Mouse (Mus musculus): ENCODE measurements around the gene Cers6.

The Cers6 gene

GRCm38 (mm10) chr2:68916299-68916698, 55.1 kb downstream of the Cers6 start:
- DNase-seq (ENCODE audit: low read depth, low spot score), result no peak

GRCm38 (mm10) chr2:68917010-68917409, 55.8 kb downstream of the Cers6 start:
- peak; percentile 59 for DNase-seq (ENCODE audit: low read depth, low spot score)

- DNase-seq (ENCODE audit: low read depth, low spot score), result no peak
Measured at GRCm38 (mm10) chr2:68917524-68917923, 56.3 kb downstream of the Cers6 start.

- DNase-seq (ENCODE audit: low read depth, low spot score), result no peak
Measured at GRCm38 (mm10) chr2:68924344-68924743, 63.1 kb downstream of the Cers6 start.

GRCm38 (mm10) chr2:68925542-68925941, 64.3 kb downstream of the Cers6 start:
- peak; percentile 60 for DNase-seq (ENCODE audit: low read depth, low spot score)

GRCm38 (mm10) chr2:68926913-68927790, 65.9 kb downstream of the Cers6 start:
- DNase-seq (ENCODE audit: low read depth, low spot score), result no peak

GRCm38 (mm10) chr2:68932240-68932639, 71.0 kb downstream of the Cers6 start:
- no peak for DNase-seq (ENCODE audit: low read depth, low spot score)

GRCm38 (mm10) chr2:68932656-68933055, 71.4 kb downstream of the Cers6 start:
- DNase-seq (ENCODE audit: low read depth, low spot score), result no peak

- no peak for DNase-seq (ENCODE audit: low read depth, low spot score)
Measured at GRCm38 (mm10) chr2:68934651-68935050, 73.4 kb downstream of the Cers6 start.

- peak; percentile 69 for DNase-seq (ENCODE audit: low read depth, low spot score)
Measured at GRCm38 (mm10) chr2:68935721-68936294, 74.6 kb downstream of the Cers6 start.

GRCm38 (mm10) chr2:68936773-68937172, 75.5 kb downstream of the Cers6 start:
- no peak for DNase-seq (ENCODE audit: low read depth, low spot score)

- no peak for DNase-seq (ENCODE audit: low read depth, low spot score)
Measured at GRCm38 (mm10) chr2:68937833-68938232, 76.6 kb downstream of the Cers6 start.

- peak; percentile 73 for DNase-seq (ENCODE audit: low read depth, low spot score)
Measured at GRCm38 (mm10) chr2:68944898-68945297, 83.7 kb downstream of the Cers6 start.

- DNase-seq (ENCODE audit: low read depth, low spot score), result no peak
Measured at GRCm38 (mm10) chr2:68945976-68946375, 84.7 kb downstream of the Cers6 start.

GRCm38 (mm10) chr2:68946819-68947218, 85.6 kb downstream of the Cers6 start:
- no peak for DNase-seq (ENCODE audit: low read depth, low spot score)

- DNase-seq (ENCODE audit: low read depth, low spot score), result no peak
Measured at GRCm38 (mm10) chr2:68949137-68949536, 87.9 kb downstream of the Cers6 start.

- no peak for DNase-seq (ENCODE audit: low read depth, low spot score)
Measured at GRCm38 (mm10) chr2:68949728-68950127, 88.5 kb downstream of the Cers6 start.

- DNase-seq (ENCODE audit: low read depth, low spot score), result no peak
Measured at GRCm38 (mm10) chr2:68951706-68952105, 90.5 kb downstream of the Cers6 start.

- no peak for DNase-seq (ENCODE audit: low read depth, low spot score)
Measured at GRCm38 (mm10) chr2:68953688-68954087, 92.4 kb downstream of the Cers6 start.

GRCm38 (mm10) chr2:68955496-68955895, 94.3 kb downstream of the Cers6 start:
- no peak for DNase-seq (ENCODE audit: low read depth, low spot score)

- no peak for DNase-seq (ENCODE audit: low read depth, low spot score)
Measured at GRCm38 (mm10) chr2:68956146-68956545, 94.9 kb downstream of the Cers6 start.

- no peak for DNase-seq (ENCODE audit: low read depth, low spot score)
Measured at GRCm38 (mm10) chr2:68957831-68958230, 96.6 kb downstream of the Cers6 start.

- DNase-seq (ENCODE audit: low read depth, low spot score), result no peak
Measured at GRCm38 (mm10) chr2:68959573-68959972, 98.3 kb downstream of the Cers6 start.

Data from 3T3-L1 (cell line).